Mouse (Mus musculus): Measurements from ENCODE around the gene Isy1. TPM values are rescaled to one million over a fixed set of nuclear protein-coding genes. Genes with fewer than 3 reads are reported as not detected.

Isy1 gene
- polyA plus RNA-seq, 1 experiment from 2014 or later: 25.7 TPM

Other genes starting within 250 kb of the Isy1 start
- gene Prokr1, start 248.1 kb downstream of the Isy1 start, polyA plus RNA-seq (2015; fragmentation: Nextera tagmentation; extraction: Ambion mirVana): 2.2 and 3.1 TPM in 2 replicates
- 9.9 and 10.0 TPM in 2 replicates for gene Aplf, start 166.6 kb downstream of the Isy1 start, polyA plus RNA-seq (2015; fragmentation: Nextera tagmentation; extraction: Ambion mirVana)
- gene Efcc1, start 107.9 kb downstream of the Isy1 start, polyA plus RNA-seq (2015; fragmentation: Nextera tagmentation; extraction: Ambion mirVana): 5.9 and 6.2 TPM in 2 replicates
- 1.1 and 1.5 TPM in 2 replicates for gene Gp9, start 60.7 kb downstream of the Isy1 start, polyA plus RNA-seq (2015; fragmentation: Nextera tagmentation; extraction: Ambion mirVana)
- gene Rab43, start 26.6 kb downstream of the Isy1 start, polyA plus RNA-seq (2015; fragmentation: Nextera tagmentation; extraction: Ambion mirVana): 9.3 and 9.6 TPM in 2 replicates
- gene Gm45140, start 3.0 kb downstream of the Isy1 start, polyA plus RNA-seq (2015; fragmentation: Nextera tagmentation; extraction: Ambion mirVana): 2.0 and 2.8 TPM in 2 replicates
- 599 and 604 TPM in 2 replicates for gene Cnbp, start 12.3 kb upstream of the Isy1 start, polyA plus RNA-seq (2015; fragmentation: Nextera tagmentation; extraction: Ambion mirVana)
- 165 and 174 TPM in 2 replicates for gene Copg1, start 49.0 kb upstream of the Isy1 start, polyA plus RNA-seq (2015; fragmentation: Nextera tagmentation; extraction: Ambion mirVana)
- gene Hmces, start 75.1 kb upstream of the Isy1 start, polyA plus RNA-seq (2015; fragmentation: Nextera tagmentation; extraction: Ambion mirVana): 37.0 and 38.5 TPM in 2 replicates
- gene H1fx, start 142.8 kb upstream of the Isy1 start, polyA plus RNA-seq (2015; fragmentation: Nextera tagmentation; extraction: Ambion mirVana): 18.4 and 20.2 TPM in 2 replicates
- gene Rab7, start 206.5 kb upstream of the Isy1 start, polyA plus RNA-seq (2015; fragmentation: Nextera tagmentation; extraction: Ambion mirVana): 290 and 303 TPM in 2 replicates
- gene Rpn1, start 245.7 kb upstream of the Isy1 start, polyA plus RNA-seq (2015; fragmentation: Nextera tagmentation; extraction: Ambion mirVana): 284 and 286 TPM in 2 replicates

All from hindbrain, embryonic 13.5 days (tissue).